Mouse (Mus musculus): ENCODE measurements around the gene Slc2a10. TPM values are rescaled to one million over a fixed set of nuclear protein-coding genes. Genes with fewer than 3 reads are reported as not detected.

Gene Slc2a10
- polyA plus RNA-seq (2016; fragmentation: Nextera tagmentation; extraction: Ambion mirVana), result 3.0 and 4.6 TPM in 2 replicates

DNA sequence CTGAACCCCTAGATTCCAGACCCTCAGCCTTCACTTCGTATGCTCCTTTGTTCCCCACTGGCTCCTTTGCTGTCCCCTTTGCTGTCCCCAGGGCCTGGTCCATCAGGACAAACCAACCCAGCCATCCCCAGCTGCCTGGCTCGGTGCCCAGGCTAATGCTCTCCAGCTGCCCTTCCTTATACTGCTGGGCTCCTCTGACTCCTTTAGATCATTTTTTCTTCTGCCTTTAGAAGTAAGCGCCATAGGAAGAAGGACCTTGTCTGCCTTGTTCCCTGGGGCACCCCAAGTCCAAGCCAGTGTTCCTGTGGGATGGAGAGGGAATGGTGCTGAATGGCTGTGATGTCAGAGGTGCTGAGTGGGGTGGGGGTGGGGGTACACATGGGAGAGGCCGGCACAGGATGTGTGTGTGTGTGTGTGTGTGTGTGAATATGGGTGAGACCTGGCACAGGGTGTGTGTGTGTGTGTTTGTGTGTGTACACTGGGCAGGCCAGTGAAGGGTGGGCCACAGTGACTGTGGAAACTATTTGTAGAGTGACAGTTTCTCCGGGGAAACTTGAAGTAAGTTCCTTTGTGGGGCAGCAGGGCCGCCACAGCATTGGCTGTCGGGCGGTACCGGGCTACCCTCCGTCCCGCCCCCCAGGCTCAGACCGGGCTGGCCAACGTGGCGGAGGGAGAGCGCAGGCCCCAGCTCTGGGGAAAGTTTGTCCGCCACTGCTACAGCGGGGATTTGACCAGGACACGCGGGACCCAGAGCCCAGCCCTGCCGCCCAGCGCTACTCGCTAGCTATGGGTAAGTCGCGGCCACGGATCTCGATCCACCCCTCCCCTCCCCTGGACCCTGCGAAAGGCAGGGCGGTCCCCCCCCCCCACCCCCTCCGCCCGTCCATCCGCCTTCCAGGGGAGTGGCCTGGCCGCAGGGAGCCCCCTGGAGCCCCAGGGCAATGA is at the start of gene Slc2a10:
TSS of gene Slc2a10 (plus strand) at position 529 of the 945 bp plus-strand sequence.
- 7% methylated on average over 31 of the region's 32 CpGs for WGBS
- Histone ChIP-seq H3K27ac (peak within 1 kb of the TSS; percentile 85), H3K27me3 (ENCODE audit: low read depth, poor library complexity, severe bottlenecking) (peaks cover 33% of the 10 kb centered on the region), H3K36me3 (no peaks in the 10 kb centered on the region), H3K4me1 (peaks cover 18% of the 10 kb centered on the region), H3K4me3 (peak within 1 kb of the TSS; percentile 63), H3K9me3 (replicated peaks) (no peaks in the 10 kb centered on the region)
- DNase-seq (ENCODE audit: low spot score), result peak; percentile 58

DNA sequence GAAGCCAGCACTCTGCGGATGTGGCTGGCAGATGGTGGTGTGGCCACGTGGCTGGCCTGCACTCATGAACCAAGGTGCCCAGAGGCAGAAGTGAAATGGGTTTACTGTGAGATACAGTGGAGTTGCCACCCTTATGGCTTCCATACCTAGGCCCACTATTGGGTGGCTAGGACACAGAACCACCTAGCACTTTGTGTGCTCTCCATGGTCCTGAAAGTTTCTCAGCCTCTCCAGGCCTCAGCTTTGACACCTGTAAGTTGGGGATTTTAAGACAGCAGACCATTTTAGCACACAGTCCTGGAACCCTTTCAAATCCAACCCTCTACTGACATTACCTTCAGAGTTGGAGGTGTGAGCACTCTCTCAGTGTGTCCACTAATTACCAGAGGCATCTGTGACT is 46.9 kb upstream of the Slc2a10 start:
- 60% methylated on average over 2 of the region's 2 CpGs for WGBS
- H3K4me3 ChIP-seq, result no peak overlapping the region
- no peaks in the 10 kb centered on the region for H3K36me3 ChIP-seq
- no peak for DNase-seq (ENCODE audit: low spot score)
- no peaks in the 10 kb centered on the region for H3K27me3 ChIP-seq (ENCODE audit: low read depth, poor library complexity, severe bottlenecking)
- H3K27ac ChIP-seq, result no peak overlapping the region
- H3K9me3 ChIP-seq (replicated peaks), result no peaks in the 10 kb centered on the region
- H3K4me1 ChIP-seq, result peaks cover 35% of the 10 kb centered on the region

DNA sequence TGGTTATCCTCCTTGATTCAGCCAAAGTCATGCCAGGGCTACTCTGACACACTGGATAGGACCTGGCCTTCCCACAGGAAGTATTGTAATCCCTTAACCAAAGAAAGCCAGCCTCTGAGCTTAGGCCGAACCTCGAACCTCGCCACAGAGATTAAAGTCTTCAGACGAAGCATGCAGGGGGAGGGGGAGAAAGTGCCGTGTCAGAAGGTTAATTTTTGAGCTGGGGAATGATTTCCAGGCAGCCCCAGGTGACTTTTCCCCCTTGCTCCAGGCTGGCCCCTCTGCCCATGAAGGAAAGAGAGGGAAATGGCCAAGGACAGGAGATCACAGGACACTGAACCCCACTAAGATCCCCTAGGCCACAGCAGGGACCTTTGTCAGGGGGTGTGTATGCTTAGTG is 45.4 kb upstream of the Slc2a10 start:
- DNase-seq (ENCODE audit: low spot score), result no peak
- Histone ChIP-seq H3K27me3 (ENCODE audit: low read depth, poor library complexity, severe bottlenecking) (no peaks in the 10 kb centered on the region), H3K4me1 (peaks cover 45% of the 10 kb centered on the region), H3K36me3 (no peaks in the 10 kb centered on the region), H3K9me3 (replicated peaks) (no peaks in the 10 kb centered on the region), H3K4me3 (no peak overlapping the region), H3K27ac (no peak overlapping the region)
- WGBS, result 60% methylated on average over 5 of the region's 5 CpGs

DNA sequence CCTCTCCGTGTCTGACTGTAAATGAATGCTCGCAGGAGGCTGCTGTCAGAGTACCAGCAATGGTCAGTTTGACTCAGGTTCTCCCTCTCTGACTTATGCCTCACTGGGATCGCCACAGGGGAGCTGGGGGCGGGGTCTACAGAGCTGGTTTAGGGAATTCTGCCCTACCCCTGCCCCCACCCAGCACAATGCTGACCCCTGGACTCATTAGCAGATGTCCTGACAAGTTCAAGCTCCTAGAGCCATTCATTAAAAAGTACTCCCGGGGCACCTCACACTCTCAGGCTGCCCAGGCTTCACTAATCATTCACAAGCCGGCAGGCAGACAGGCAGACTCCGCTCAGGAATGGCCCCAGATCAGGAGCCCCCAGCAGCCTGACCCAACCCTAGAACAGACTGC is 43.9 kb upstream of the Slc2a10 start:
- DNase-seq (ENCODE audit: low spot score), result peak; percentile 52
- Histone ChIP-seq H3K27me3 (ENCODE audit: low read depth, poor library complexity, severe bottlenecking) (no peaks in the 10 kb centered on the region), H3K4me1 (peaks cover 45% of the 10 kb centered on the region), H3K4me3 (no peak overlapping the region), H3K27ac (no peak overlapping the region; the same call in 1 of the 2 replicates), H3K36me3 (no peaks in the 10 kb centered on the region), H3K9me3 (replicated peaks) (no peaks in the 10 kb centered on the region)
- 19% methylated on average over 7 of the region's 7 CpGs for WGBS

DNA sequence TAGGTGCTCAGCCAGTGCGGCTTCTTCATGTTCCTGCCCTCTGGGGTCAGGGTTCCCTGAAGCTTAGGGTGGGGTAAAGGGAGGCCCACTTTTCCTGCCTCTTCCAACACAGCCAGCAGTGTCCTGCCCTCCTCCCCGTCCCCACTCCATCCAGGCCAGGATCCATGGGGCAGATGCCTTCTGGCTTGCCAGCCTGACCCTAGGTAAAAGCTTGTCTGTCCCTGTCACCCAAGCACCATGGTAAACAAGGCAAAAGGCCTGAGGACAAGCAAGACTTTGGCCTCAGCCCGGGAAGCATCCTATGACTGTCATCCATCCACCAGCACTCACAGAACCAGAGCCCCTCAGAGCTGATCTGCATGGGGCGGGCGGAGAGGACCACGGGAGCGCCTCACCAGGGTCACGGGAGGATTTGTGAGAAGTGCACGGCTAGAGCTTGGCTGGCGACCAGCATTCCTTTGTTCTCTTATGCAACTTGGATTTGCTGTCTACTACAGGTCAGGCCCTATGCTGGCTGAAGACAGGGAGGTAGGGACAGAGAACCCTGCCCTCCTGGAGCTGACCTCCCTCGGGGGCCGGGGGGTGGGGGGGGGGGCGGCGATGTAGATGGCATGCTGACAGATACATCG is 35.6 kb upstream of the Slc2a10 start:
- 0 out of 2 replicates have a peak overlapping the region, but pooled peaks have one; percentile 16 for H3K27ac ChIP-seq
- whole genome bisulfite sequencing, result 73% methylated on average over 15 of the region's 15 CpGs
- no peaks in the 10 kb centered on the region for H3K36me3 ChIP-seq
- H3K9me3 ChIP-seq (replicated peaks), result no peaks in the 10 kb centered on the region
- H3K4me1 ChIP-seq, result peaks cover 12% of the 10 kb centered on the region
- DNase-seq (ENCODE audit: low spot score), result no peak
- no peak overlapping the region for H3K4me3 ChIP-seq
- H3K27me3 ChIP-seq (ENCODE audit: low read depth, poor library complexity, severe bottlenecking), result peaks cover 44% of the 10 kb centered on the region

DNA sequence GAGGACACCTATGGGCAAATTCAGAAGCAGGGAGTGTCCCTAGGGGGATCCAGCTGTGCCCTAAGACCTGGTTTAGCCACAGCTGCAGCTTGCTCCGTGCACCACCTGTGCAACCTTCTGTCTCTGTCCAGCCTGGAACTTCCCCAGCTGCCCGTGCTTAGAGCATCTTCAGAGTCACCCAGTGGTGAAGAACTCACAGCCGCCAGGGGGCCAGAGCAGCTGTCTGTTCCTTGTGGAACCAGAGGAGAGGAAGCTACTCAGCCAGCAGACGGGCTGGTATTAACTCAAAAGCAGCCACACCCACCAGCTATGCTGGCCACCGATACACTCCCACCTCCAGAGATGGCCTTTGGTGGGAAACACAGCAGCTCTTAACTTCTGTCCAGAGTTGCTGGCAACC is 33.4 kb upstream of the Slc2a10 start:
- no peak for DNase-seq (ENCODE audit: low spot score)
- WGBS, result 31% methylated on average over 5 of the region's 5 CpGs
- H3K9me3 ChIP-seq (replicated peaks), result no peaks in the 10 kb centered on the region
- no peaks in the 10 kb centered on the region for H3K36me3 ChIP-seq
- peaks cover 16% of the 10 kb centered on the region for H3K4me1 ChIP-seq
- no peak overlapping the region for H3K4me3 ChIP-seq
- H3K27ac ChIP-seq, result no peak overlapping the region
- H3K27me3 ChIP-seq (ENCODE audit: low read depth, poor library complexity, severe bottlenecking), result peaks cover 63% of the 10 kb centered on the region

DNA sequence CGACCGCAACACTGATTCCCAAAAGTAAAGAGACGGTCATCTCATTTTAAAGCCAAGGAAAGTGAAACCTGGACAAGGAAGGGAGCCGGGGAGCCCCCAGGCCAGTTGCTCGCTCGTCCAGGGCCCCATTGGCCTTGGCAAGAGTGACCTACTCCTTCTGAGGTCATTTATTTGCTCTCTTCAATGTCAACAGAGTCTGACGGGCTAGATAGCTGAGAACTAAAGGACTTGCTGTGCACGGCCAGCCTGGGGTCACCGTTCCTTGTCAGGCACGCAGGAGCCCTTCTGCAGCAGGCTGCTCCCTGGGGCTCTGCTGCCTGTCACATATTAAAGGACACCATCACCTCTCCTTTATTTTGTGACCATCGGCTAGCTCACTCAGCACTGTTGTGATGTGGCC is 31.6 kb upstream of the Slc2a10 start:
- WGBS, result 75% methylated on average over 11 of the region's 11 CpGs
- Histone ChIP-seq H3K27ac (no peak overlapping the region), H3K36me3 (no peaks in the 10 kb centered on the region), H3K4me1 (peaks cover 16% of the 10 kb centered on the region), H3K4me3 (no peak overlapping the region), H3K27me3 (ENCODE audit: low read depth, poor library complexity, severe bottlenecking) (peaks cover 57% of the 10 kb centered on the region), H3K9me3 (replicated peaks) (no peaks in the 10 kb centered on the region)
- DNase-seq (ENCODE audit: low spot score), result no peak

DNA sequence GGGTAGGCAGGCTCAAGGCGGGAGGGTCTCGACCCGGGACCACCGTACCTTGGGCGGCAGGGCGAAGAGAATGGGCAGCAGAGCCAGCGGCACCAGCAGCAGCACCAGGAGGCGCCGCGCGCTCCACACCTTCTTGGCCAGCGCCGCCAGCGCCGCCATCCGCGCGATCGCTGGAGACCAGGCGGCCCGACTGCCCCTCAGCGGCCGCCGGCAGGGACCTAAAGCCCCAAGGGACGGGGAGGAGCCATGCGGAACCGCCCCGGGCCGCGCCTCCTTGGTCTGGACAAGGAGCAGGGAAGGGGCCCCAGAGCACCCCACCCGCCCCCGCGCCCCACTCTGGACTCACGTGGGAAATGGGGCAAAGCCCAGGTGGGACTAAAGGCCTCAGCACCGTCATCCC is 30.6 kb upstream of the Slc2a10 start, which contains the start of gene Slc13a3:
TSS of gene Slc13a3 (minus strand) at position 228 of the 400 bp plus-strand sequence.
- Histone ChIP-seq H3K4me3 (peak within 1 kb of the TSS; percentile 42), H3K36me3 (no peaks in the 10 kb centered on the region), H3K4me1 (peaks cover 16% of the 10 kb centered on the region), H3K9me3 (replicated peaks) (no peaks in the 10 kb centered on the region), H3K27me3 (ENCODE audit: low read depth, poor library complexity, severe bottlenecking) (peaks cover 51% of the 10 kb centered on the region), H3K27ac (no peak within 1 kb of the TSS)
- 4% methylated on average over 35 of the region's 35 CpGs for WGBS
- DNase-seq (ENCODE audit: low spot score), result peak; percentile 59

DNA sequence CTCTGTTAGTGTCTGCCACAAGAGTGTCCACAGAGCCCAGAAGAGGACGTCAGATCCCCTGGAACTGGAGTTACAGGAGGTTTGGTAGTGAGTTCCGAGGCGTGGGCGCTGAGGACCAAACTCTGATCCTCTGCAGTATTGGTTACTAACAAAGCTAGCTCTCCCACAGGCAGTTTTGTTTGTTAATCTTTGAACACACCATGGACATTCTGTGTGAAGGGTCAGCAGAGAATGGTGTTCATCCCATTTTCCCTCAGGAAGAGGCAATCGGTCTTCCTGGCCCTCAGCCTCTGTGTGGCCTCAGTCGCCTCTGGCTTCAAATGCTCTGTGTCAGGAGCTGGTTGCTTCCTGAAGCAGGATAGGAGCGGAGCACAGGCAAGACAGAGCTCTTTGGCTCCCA is 28.2 kb upstream of the Slc2a10 start:
- Histone ChIP-seq H3K27me3 (ENCODE audit: low read depth, poor library complexity, severe bottlenecking) (peaks cover 45% of the 10 kb centered on the region), H3K36me3 (no peaks in the 10 kb centered on the region), H3K27ac (no peak overlapping the region), H3K9me3 (replicated peaks) (no peaks in the 10 kb centered on the region), H3K4me3 (no peak overlapping the region), H3K4me1 (peaks cover 7% of the 10 kb centered on the region)
- DNase-seq (ENCODE audit: low spot score), result no peak
- 84% methylated on average over 7 of the region's 7 CpGs for WGBS

DNA sequence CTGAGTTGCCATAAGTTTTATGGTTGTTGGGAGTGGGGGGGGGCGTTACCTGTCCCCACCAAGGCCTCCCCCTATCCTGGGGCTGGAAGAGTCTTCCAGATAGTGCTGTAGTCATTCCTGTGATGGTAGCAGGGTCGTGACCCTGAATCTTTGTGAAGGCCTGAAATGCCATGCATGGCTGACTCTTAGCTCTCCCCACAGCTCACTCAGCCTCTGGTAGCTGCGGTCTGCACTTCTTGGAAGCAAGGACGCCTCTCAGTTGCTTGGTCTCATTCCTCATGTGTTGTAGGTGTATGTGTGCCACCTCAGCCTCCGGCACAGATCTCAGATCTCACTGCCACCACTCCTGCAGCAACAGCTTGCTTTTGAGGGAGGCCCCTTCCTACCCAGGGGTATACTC is 27.7 kb upstream of the Slc2a10 start:
- 74% methylated on average over 5 of the region's 5 CpGs for WGBS
- no peak overlapping the region for H3K27ac ChIP-seq
- no peaks in the 10 kb centered on the region for H3K36me3 ChIP-seq
- H3K27me3 ChIP-seq (ENCODE audit: low read depth, poor library complexity, severe bottlenecking), result peaks cover 40% of the 10 kb centered on the region
- no peak for DNase-seq (ENCODE audit: low spot score)
- H3K9me3 ChIP-seq (replicated peaks), result no peaks in the 10 kb centered on the region
- H3K4me3 ChIP-seq, result no peak overlapping the region
- peaks cover 7% of the 10 kb centered on the region for H3K4me1 ChIP-seq

DNA sequence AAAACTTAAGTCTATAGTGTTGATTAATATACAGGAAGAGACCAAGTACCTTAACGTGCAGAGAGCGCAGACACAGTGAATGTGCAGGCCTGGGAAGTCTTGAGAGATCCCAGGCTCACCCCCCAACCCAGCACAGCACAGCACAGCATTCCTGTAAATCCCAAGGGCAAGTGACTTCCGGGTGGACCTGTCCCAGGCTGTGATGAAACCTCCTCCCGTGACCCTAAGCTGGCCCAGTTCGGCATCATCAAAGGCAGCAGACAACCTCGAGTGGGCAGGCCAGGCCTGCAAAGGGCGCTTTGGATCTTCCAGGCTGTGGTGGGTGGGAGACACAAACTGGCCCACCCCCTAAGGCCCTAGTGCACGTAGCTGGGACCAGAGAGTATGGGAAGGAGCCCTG is 21.6 kb upstream of the Slc2a10 start:
- DNase-seq (ENCODE audit: low spot score), result no peak
- Histone ChIP-seq H3K9me3 (replicated peaks) (no peaks in the 10 kb centered on the region), H3K36me3 (no peaks in the 10 kb centered on the region), H3K27ac (no peak overlapping the region), H3K27me3 (ENCODE audit: low read depth, poor library complexity, severe bottlenecking) (no peaks in the 10 kb centered on the region), H3K4me3 (no peak overlapping the region), H3K4me1 (peaks cover 19% of the 10 kb centered on the region)
- 51% methylated on average over 8 of the region's 8 CpGs for WGBS

DNA sequence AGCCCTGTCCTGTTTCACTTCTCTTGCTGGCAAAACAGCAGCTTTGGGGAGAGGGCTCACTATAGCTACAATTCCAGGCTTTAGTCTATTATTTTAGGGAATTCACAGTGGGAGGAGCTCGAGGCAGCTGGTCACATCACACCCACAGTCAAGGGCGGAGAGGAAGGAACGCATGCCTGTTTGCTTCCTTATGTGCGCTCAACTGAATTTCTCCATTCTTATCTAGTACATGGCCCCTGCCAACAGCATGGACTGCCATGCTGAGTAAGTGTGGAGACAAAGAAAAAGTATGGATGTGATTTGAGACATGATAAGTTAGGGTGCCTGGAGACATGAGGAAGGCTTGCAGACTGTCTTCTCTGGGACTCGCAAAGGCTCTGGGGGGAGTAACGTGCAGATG is 19.4 kb upstream of the Slc2a10 start:
- WGBS, result 73% methylated on average over 6 of the region's 6 CpGs
- H3K27ac ChIP-seq, result no peak overlapping the region
- no peaks in the 10 kb centered on the region for H3K9me3 ChIP-seq (replicated peaks)
- H3K4me1 ChIP-seq, result peaks cover 24% of the 10 kb centered on the region
- no peaks in the 10 kb centered on the region for H3K27me3 ChIP-seq (ENCODE audit: low read depth, poor library complexity, severe bottlenecking)
- no peak for DNase-seq (ENCODE audit: low spot score)
- peaks cover 13% of the 10 kb centered on the region for H3K36me3 ChIP-seq
- no peak overlapping the region for H3K4me3 ChIP-seq

DNA sequence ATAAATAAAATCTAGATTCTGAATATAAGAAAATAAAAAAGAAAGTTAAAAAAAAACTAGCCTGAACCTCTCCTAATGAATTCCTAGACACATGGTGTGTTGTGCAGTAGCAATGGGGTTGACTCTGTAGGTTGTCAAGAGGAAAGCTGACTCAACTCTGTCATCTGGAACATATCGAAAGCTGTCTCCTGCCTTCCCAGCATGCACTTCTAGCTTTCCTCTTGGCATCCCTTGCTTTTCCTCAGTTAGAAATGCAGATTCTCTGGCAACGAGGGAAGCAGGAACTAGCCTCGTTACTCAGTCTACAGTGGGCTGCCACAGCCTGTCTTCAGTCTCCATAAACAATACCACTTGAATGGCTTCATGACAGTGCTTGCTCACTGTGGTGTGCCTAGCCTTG is 17.8 kb upstream of the Slc2a10 start:
- DNase-seq (ENCODE audit: low spot score), result no peak
- 84% methylated on average over 3 of the region's 3 CpGs for WGBS
- Histone ChIP-seq H3K4me3 (no peak overlapping the region), H3K36me3 (peaks cover 30% of the 10 kb centered on the region), H3K27ac (no peak overlapping the region), H3K4me1 (peaks cover 24% of the 10 kb centered on the region), H3K27me3 (ENCODE audit: low read depth, poor library complexity, severe bottlenecking) (no peaks in the 10 kb centered on the region), H3K9me3 (replicated peaks) (no peaks in the 10 kb centered on the region)

Data from limb, embryonic 10.5 days (tissue).